Mouse (Mus musculus) myocyte (in vitro differentiated cells): ENCODE measurements at regions not wholly inside any gene's neighbourhood (a gene's known extent, or its start where the extent isn't known, plus 50 kb on each side); places are given as distances from the start of the nearest gene placed in this dataset.

Experiments used
- E2F4 ChIP-seq: IDR thresholded peaks from one replicate; pipeline ENCODE4 v1.6.1; 2011; ENCODE audit warnings: mild to moderate bottlenecking, control low read depth, moderate library complexity; ENCODE audit not compliant: insufficient read depth
- MAX ChIP-seq: IDR thresholded peaks from one replicate; pipeline ENCODE4 v1.6.1; 2011; ENCODE audit warnings: low read depth, mild to moderate bottlenecking, control low read depth
- MYOG ChIP-seq, 3 experiments: IDR thresholded peaks; one replicate each; pipeline ENCODE4 v1.6.1; 2011; ENCODE audit warnings: control low read depth in 2 of 3, low read depth in 2 of 3, mild to moderate bottlenecking in 2 of 3; ENCODE audit not compliant: insufficient read length in 2 of 3, control insufficient read depth in 1 of 3, insufficient read depth in 1 of 3
- POLR2A ChIP-seq: IDR thresholded peaks from one replicate; pipeline ENCODE4 v1.6.1; 2011; ENCODE audit warnings: low read depth, mild to moderate bottlenecking, control low read depth, moderate library complexity; ENCODE audit not compliant: insufficient read length
- POLR2AphosphoS2 ChIP-seq: IDR thresholded peaks from one replicate; pipeline ENCODE4 v1.6.1; 2011; ENCODE audit warnings: low read depth, control low read depth; ENCODE audit not compliant: insufficient read length
- TCF12 ChIP-seq: IDR thresholded peaks from one replicate; pipeline ENCODE4 v1.6.1; 2011; ENCODE audit warnings: mild to moderate bottlenecking, control low read depth; ENCODE audit not compliant: poor library complexity, insufficient read depth, severe bottlenecking

GRCm38 (mm10) chr7:115310400-115311225, 567.1 kb downstream of the Insc start:
- TF ChIP-seq MAX: no peak
- TF ChIP-seq POLR2A: no peak
- TF ChIP-seq TCF12: no peak
- no peak for TF ChIP-seq E2F4
- no peak for TF ChIP-seq MYOG (IDR thresholded peaks at IDR 0.05; ENCODE audit: control insufficient read depth in 1 of 3, insufficient read depth in 1 of 3, insufficient read length in 2 of 3, low read depth in 2 of 3)
- no peak for TF ChIP-seq POLR2AphosphoS2
